Mouse (Mus musculus): ENCODE measurements around the gene Zfp2. TPM values are rescaled to one million over a fixed set of nuclear protein-coding genes. Genes with fewer than 3 reads are reported as not detected.

The Zfp2 gene
- polyA plus RNA-seq, 1 experiment from 2014 or later: 32.6 TPM

DNA sequence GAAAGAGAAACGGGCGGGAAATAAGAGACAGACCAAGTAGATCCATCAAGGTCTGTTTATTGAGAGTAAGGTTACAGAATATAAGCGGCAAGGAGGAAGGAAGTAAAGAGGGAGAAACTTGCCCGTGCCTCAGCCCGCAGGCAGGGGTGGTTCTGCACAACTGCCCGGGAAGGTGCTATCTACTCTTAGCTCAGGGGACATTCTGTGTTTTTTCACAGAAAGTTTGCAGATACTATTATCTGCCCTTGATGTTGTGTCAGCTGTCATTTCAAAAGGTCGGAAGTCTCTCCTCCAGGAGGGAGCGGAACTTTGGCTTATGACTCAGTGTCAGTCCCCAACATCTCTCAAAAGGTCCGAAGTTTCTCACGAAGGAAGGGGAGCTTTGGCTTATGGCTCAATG is 66.7 kb downstream of the Zfp2 start:
- Histone ChIP-seq H3K4me3 (no peak overlapping the region), H3K36me3 (no peaks in the 10 kb centered on the region), H3K9me3 (no peaks in the 10 kb centered on the region), H3K4me1 (peaks cover 13% of the 10 kb centered on the region), H3K27me3 (replicated peaks) (peaks cover 58% of the 10 kb centered on the region), H3K27ac (no peak overlapping the region), H3K4me2 (replicated peaks) (no peak overlapping the region), H3K9ac (no peak overlapping the region)
- no peak for ATAC-seq (ENCODE audit: low FRiP score, low read depth)
- 2% methylated on average over 10 of the region's 10 CpGs for WGBS

Other genes starting within 250 kb of the Zfp2 start
- gene Zfp354c, start 88.4 kb downstream of the Zfp2 start, polyA plus RNA-seq (2016; fragmentation: Nextera tagmentation; extraction: Ambion mirVana): 47.3 and 49.8 TPM in 2 replicates
- 1.1 and 1.5 TPM in 2 replicates for gene Zfp879, start 74.6 kb downstream of the Zfp2 start, polyA plus RNA-seq (2016; fragmentation: Nextera tagmentation; extraction: Ambion mirVana)
- 0.08 TPM in 1 of 2 replicates, not detected in the other for gene Grm6, start 65.5 kb downstream of the Zfp2 start, polyA plus RNA-seq (2016; fragmentation: Nextera tagmentation; extraction: Ambion mirVana)
- gene Zfp454, start 28.5 kb downstream of the Zfp2 start, polyA plus RNA-seq (2016; fragmentation: Nextera tagmentation; extraction: Ambion mirVana): 12.3 and 14.7 TPM in 2 replicates
- gene Zfp354b, start 15.5 kb upstream of the Zfp2 start, polyA plus RNA-seq (2016; fragmentation: Nextera tagmentation; extraction: Ambion mirVana): 2.0 and 2.5 TPM in 2 replicates
- not detected in 2 replicates for gene 4933414I15Rik, start 27.6 kb upstream of the Zfp2 start, polyA plus RNA-seq (2016; fragmentation: Nextera tagmentation; extraction: Ambion mirVana)
- not detected in 2 replicates for gene Prop1, start 37.6 kb upstream of the Zfp2 start, polyA plus RNA-seq (2016; fragmentation: Nextera tagmentation; extraction: Ambion mirVana)
- gene Olfr1378, start 50.4 kb upstream of the Zfp2 start, polyA plus RNA-seq (2016; fragmentation: Nextera tagmentation; extraction: Ambion mirVana): not detected in 2 replicates
- gene Olfr1377, start 65.8 kb upstream of the Zfp2 start, polyA plus RNA-seq (2016; fragmentation: Nextera tagmentation; extraction: Ambion mirVana): not detected in 2 replicates
- gene Olfr51, start 87.4 kb upstream of the Zfp2 start, polyA plus RNA-seq (2016; fragmentation: Nextera tagmentation; extraction: Ambion mirVana): not detected in 2 replicates
- gene Olfr54, start 98.1 kb upstream of the Zfp2 start, polyA plus RNA-seq (2016; fragmentation: Nextera tagmentation; extraction: Ambion mirVana): not detected in 2 replicates
- gene Olfr1375, start 131.9 kb upstream of the Zfp2 start, polyA plus RNA-seq (2016; fragmentation: Nextera tagmentation; extraction: Ambion mirVana): not detected in 2 replicates
- 10.1 and 10.9 TPM in 2 replicates for gene Zfp354a, start 143.1 kb upstream of the Zfp2 start, polyA plus RNA-seq (2016; fragmentation: Nextera tagmentation; extraction: Ambion mirVana)

Measured in neural tube, embryonic 12.5 days (tissue).